Mouse (Mus musculus) testis, postnatal 10 days (tissue): ENCODE data around the gene Ryr2.
"Not testable (repeated sequence)": the region's sequence is repeated elsewhere in the genome, so short reads cannot be mapped to it uniquely, and the experiment has no call there.

Experiments
- DNase-seq: peaks from one replicate; pipeline ENCODE4 v3.0.0; 2021; ENCODE audit warnings: low spot score

Gene Ryr2

DNA sequence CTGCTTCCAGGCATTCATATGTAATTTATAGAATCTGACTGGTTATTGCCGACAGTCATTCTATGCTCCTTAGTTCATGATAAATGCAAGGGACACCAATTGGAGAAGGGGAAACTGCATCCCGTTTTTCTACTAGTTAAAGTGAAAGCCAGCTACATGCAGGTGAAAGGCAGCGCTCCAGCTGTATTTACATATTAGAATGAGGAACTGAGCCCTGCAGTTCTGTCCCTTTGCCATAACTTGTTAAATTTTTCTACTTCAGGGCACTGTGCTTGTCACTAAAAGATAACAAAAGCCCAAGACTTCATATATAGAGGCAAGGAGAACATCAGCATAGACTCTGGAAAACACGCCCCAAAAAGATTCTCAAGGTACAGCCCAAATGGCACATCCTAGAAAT, 165.0 kb downstream of the Ryr2 start:
- no peak for DNase-seq

- DNase-seq, result not testable (repeated sequence)
Observed at GRCm38 (mm10) chr13:11934297-11935060, 172.3 kb downstream of the Ryr2 start.

DNA sequence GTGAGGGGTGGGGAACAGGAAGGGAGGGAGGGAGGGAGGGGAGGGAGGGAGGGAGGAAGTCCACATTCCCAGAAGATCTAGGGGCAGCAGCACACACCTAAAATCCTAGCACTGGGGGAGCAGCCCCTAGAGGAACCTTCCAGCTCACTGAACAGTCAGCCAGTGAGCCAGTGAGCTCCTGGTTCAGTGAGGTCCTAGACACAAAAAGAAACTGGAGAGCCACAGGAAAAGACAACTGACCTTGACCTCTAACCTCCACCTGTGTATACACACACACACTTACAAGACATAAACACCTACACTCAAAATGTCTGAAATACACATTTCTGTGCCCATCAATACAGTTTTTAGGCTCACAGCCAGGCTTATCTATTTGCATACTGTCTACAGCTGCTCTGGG, 173.4 kb downstream of the Ryr2 start:
- no peak for DNase-seq

- DNase-seq, result no peak
Observed at GRCm38 (mm10) chr13:11928709-11929108, 178.0 kb downstream of the Ryr2 start.

DNA sequence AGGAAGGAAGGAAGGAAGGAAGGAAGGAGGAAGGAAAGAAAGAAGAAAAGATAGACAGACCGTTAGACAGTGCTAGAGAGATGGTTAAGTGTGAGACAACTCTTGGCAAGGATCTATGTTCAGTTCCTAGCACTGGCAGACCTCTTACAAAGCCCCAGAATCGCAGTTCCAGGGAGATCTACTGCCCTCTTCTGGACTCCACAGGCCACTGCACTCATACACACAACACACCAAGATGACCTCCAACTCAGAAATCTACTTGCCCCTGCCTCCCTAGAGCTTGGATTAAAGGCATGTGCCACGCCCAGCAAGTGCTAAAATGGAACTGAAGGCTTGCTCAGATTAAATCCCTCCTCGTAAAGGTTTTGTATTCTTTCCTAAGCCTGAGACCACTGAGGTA, 179.0 kb downstream of the Ryr2 start:
- DNase-seq, result no peak

- DNase-seq, result no peak
Observed at GRCm38 (mm10) chr13:11926720-11927500, 179.8 kb downstream of the Ryr2 start.

DNA sequence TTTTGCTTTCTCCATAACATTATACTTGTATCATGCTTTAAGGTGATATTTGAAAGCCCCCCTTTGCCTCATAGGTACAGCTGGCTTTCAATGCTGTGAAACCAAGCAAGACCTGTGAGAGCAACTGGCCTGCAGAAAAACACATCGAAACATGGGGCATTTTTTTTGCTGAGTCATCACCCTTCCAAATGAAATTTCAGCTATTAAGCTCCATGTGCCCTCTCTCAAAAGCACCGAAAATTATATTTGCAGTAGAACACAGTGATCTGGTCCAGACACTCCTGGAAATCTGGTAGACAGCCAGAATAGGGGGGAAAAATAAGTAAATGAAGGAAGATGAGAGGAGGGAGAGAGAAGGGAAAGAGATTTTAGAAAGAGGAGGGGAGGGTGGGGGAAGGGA, 180.5 kb downstream of the Ryr2 start:
- no peak for DNase-seq

DNA sequence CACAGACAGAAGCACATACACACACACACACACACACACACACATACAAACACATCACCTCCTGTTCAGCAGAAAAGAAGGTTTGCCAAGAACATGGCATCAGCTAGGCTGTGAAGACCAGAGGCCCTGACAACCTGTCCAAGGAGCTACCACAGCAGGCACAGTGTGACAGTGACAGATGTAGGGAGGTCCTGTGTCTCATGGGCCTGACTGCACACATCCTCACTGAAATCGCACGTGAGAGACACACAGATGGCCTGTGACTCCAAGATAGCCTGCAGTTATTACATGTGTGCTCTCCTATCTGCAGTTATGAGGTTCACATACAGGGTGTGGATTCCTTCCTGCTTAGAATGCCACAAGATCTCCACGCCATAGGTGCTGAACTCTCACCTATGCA, 182.0 kb downstream of the Ryr2 start:
- DNase-seq, result no peak

- DNase-seq, result no peak
Observed at GRCm38 (mm10) chr13:11920495-11920894, 186.2 kb downstream of the Ryr2 start.

- no peak for DNase-seq
Observed at GRCm38 (mm10) chr13:11919448-11919847, 187.3 kb downstream of the Ryr2 start.

- DNase-seq, result no peak
Observed at GRCm38 (mm10) chr13:11915619-11916018, 191.1 kb downstream of the Ryr2 start.

- DNase-seq, result no peak
Observed at GRCm38 (mm10) chr13:11914682-11915081, 192.1 kb downstream of the Ryr2 start.

- DNase-seq, result no peak
Observed at GRCm38 (mm10) chr13:11912208-11912607, 194.5 kb downstream of the Ryr2 start.

DNA sequence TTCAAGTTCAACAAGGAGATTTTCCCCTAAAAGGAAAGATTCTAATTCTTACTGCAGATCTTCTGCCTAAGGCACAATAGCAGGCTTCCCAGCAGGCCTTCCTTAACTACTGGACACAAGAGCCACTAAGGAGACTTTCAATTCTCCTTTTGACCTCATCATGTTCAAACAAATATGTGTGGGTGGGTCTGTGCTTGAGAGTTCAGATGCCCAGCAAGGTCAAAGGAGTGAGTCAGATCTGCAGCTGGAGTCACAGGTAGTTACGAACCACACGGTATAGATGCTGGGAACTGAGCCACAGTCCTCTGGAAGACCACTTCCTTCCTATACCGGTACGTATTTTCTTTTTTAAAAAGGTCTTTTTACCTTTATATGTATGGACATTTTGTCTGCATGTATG, 198.6 kb downstream of the Ryr2 start:
- DNase-seq, result no peak

DNA sequence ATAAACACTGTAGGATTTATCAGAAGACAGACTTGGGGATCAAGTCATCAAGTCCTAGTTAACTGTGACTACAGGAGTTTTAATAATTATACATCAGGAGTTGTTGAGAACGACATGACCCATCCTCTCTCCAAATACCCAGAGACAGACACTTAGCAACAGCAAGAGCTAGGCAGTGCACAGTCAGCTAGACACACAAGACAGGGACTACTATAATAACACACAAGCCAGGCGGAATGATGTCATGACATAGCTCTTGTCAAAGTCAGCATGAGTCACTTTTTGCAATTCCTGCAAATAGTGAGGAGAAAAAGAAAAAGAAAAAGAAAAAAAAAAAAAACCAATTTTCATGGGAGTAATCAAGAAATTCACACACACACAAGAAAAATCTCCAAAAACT, 201.6 kb downstream of the Ryr2 start:
- DNase-seq, result no peak

DNA sequence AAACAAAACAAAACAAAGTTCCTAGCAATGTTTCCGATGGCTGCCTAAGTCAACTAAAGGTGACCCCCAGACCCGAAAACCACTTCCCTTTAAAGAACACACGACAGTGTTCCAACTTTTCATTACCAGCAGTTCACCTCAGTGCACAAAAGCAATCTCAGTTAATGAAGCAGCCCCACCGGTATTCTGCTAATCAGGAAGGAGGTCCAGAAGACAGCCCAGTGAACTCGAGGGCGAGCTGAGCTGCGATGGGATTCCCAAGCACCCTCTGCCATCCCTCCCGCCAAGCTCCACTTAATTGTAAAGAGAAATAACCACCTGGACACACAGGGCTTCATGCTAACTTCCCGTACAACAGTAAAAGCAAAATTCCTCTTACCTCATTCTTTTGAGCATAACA, 203.5 kb downstream of the Ryr2 start:
- no peak for DNase-seq

GRCm38 (mm10) chr13:11902856-11903255, 203.9 kb downstream of the Ryr2 start:
- no peak for DNase-seq

GRCm38 (mm10) chr13:11900631-11901030, 206.1 kb downstream of the Ryr2 start:
- no peak for DNase-seq

DNA sequence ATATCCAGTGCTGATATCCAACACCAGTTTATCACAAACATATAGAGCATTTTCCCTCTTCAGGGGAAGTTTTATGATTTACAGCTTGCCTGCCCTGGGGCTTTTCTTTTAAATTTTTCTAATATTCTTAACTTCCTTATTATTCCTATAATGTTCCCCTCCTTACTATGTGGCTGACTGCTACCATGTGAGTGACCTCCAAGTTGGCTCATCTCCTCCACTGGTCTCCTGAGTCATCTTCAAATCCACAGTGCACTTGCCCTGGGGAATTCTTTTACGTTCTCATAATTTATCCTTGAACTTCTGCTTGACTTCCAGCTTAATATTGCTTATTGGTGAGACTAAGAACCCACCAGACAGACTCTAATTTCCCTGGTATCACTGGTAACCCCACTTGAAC, 211.1 kb downstream of the Ryr2 start:
- no peak for DNase-seq

DNA sequence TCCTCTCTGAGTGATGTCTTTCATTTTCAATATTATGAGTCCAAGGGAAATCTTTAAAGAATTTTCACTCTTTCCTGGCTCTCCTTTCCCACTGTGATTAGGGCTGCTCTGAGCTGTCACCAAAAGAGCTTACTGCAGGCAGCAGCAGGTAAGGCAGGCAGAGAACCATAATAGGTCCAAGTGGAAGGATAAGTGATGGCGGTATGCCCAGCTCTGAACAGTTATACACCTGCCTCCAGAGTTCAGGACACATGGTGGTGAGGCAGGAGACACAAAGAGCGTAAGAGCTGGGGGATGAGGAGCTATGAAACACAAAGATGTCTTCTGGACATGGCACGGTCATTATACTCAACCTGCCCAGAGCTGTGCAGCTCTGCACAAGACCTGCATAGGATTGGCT, 215.0 kb downstream of the Ryr2 start:
- DNase-seq, result no peak

DNA sequence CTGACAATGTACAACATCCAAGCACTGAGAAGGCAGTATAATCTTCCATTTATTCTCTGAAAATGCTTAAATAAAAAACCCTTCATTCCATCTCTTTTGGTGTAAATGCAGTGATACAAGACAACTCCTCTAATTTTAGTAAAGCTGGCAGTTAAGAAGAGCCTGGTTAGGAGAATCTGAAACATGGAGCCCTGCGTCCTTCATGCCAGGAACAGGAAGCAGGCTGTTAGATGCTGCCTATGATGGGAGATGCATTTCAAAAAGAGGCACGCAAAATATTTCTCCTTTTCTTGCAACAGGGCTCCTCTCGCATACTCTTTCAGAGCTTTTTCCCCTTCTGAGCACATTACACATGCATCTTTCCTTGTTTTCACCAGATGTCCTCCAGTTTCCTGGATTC, 215.6 kb downstream of the Ryr2 start:
- no peak for DNase-seq

DNA sequence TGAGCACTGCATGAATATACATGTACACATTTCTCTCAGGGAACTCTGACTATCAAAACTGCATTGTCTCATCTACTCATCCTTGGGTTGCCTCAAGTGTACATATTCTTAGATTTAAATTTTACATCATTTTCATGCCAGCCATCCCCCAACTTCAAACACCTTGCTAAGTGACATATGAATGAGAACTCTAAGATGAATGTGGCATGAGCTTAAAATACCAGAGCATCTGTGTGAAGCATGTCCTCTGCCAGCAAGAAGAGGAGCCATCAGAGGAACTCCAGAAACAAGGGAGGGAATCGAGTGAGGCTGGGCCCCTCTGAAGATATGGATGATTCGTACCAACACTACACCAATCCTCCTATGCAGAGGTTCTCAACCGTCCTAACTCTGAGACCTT, 222.6 kb downstream of the Ryr2 start:
- no peak for DNase-seq

GRCm38 (mm10) chr13:11882359-11882758, 224.4 kb downstream of the Ryr2 start:
- no peak for DNase-seq
